Mouse (Mus musculus): Measurements from ENCODE around the gene Rgs17. TPM values are rescaled to one million over a fixed set of nuclear protein-coding genes. Genes with fewer than 3 reads are reported as not detected.

Gene Rgs17
- polyA plus RNA-seq, 1 experiment from 2014 or later, result 0.88 TPM

DNA sequence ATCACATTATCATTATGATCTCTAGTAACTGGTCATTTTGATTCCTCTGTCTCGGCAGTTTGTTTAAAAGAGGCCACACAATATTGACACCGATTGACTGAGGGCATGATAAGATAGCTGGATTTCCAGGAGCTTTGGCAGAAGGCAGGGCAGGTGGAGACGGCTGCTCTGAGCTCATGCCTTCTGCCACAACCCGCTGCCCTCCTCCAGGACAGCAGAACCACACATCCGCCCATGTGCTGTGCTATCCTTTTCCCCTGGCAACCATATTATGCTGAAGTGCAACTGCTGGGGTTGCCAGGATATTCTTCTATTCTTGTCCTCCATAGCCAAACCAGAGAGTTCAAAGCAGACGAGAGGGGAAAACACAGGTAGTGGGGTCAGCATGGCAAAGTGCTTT lies 21.5 kb downstream of the Rgs17 start:
- H3K36me3 ChIP-seq (ENCODE audit: control insufficient read depth, insufficient read depth), result no peaks in the 10 kb centered on the region
- ATAC-seq (replicated peaks; ENCODE audit: extremely low read depth, insufficient read depth, low FRiP score), result no peak
- no peak overlapping the region for H3K27ac ChIP-seq (ENCODE audit: low read length)
- H3K4me1 ChIP-seq (ENCODE audit: control insufficient read depth, insufficient read depth, low read length), result no peaks in the 10 kb centered on the region
- no peak overlapping the region for H3K4me3 ChIP-seq (ENCODE audit: low read length)
- no peaks in the 10 kb centered on the region for H3K27me3 ChIP-seq (ENCODE audit: control insufficient read depth, insufficient read depth, low read length)
- 51% methylated on average over 6 of the region's 6 CpGs for WGBS
- H3K9me3 ChIP-seq (replicated peaks; ENCODE audit: control insufficient read depth, low read length), result no peaks in the 10 kb centered on the region
- H3K4me2 ChIP-seq (ENCODE audit: low read depth, low read length), result no peak overlapping the region
- H3K9ac ChIP-seq (ENCODE audit: low read length), result no peak overlapping the region

DNA sequence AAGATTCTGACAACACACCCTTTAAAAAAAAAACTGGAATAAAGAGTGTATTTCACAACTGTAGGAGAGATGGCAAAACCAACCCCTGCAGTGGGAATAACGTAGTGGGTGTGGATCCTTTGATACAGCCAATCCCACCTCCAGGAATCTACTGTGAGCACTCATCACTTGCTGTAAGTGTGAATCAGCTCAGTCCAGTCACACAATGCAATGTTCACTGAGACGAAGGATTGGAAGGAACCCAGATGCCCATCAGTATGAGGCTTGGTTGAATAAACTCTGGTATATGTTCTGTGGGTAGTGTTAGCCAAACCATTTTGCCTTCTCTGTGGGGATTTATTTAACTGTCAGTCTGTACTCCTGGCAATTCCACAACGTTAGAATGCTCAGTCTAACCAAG lies 45.1 kb downstream of the Rgs17 start:
- no peak overlapping the region for H3K4me2 ChIP-seq (ENCODE audit: low read depth, low read length)
- no peaks in the 10 kb centered on the region for H3K9me3 ChIP-seq (replicated peaks; ENCODE audit: control insufficient read depth, low read length)
- H3K4me3 ChIP-seq (ENCODE audit: low read length), result no peak overlapping the region
- H3K36me3 ChIP-seq (ENCODE audit: control insufficient read depth, insufficient read depth), result no peaks in the 10 kb centered on the region
- no peak for ATAC-seq (replicated peaks; ENCODE audit: extremely low read depth, insufficient read depth, low FRiP score)
- H3K27ac ChIP-seq (ENCODE audit: low read length), result no peak overlapping the region
- H3K9ac ChIP-seq (ENCODE audit: low read length), result no peak overlapping the region
- H3K27me3 ChIP-seq (ENCODE audit: control insufficient read depth, insufficient read depth, low read length), result no peaks in the 10 kb centered on the region
- no peaks in the 10 kb centered on the region for H3K4me1 ChIP-seq (ENCODE audit: control insufficient read depth, insufficient read depth, low read length)
- 46% methylated on average over 3 of the region's 3 CpGs for WGBS

DNA sequence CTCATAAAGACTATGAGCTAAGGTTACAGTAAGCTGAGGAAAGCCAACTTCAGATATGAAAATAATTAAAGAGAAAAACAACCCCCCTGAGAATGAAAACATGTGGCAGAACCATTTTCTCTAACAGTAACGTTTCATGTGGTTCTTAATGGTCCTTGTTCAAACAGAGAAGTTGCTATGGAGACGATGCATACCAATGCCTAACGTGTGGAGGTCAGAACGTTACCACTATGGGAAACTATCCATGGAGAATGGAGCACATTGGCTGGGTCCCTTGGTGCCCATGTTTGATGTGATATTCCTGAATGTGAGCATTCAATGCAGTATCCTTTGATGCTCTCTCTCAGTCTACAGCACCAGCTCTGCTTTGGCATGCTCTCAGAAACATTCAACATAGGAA lies 51.1 kb downstream of the Rgs17 start:
- no peaks in the 10 kb centered on the region for H3K27me3 ChIP-seq (ENCODE audit: control insufficient read depth, insufficient read depth, low read length)
- H3K4me2 ChIP-seq (ENCODE audit: low read depth, low read length), result no peak overlapping the region
- ATAC-seq (replicated peaks; ENCODE audit: extremely low read depth, insufficient read depth, low FRiP score), result no peak
- no peaks in the 10 kb centered on the region for H3K36me3 ChIP-seq (ENCODE audit: control insufficient read depth, insufficient read depth)
- no peak overlapping the region for H3K4me3 ChIP-seq (ENCODE audit: low read length)
- no peak overlapping the region for H3K27ac ChIP-seq (ENCODE audit: low read length)
- WGBS, result 61% methylated on average over 4 of the region's 4 CpGs
- no peaks in the 10 kb centered on the region for H3K4me1 ChIP-seq (ENCODE audit: control insufficient read depth, insufficient read depth, low read length)
- no peaks in the 10 kb centered on the region for H3K9me3 ChIP-seq (replicated peaks; ENCODE audit: control insufficient read depth, low read length)
- H3K9ac ChIP-seq (ENCODE audit: low read length), result no peak overlapping the region

DNA sequence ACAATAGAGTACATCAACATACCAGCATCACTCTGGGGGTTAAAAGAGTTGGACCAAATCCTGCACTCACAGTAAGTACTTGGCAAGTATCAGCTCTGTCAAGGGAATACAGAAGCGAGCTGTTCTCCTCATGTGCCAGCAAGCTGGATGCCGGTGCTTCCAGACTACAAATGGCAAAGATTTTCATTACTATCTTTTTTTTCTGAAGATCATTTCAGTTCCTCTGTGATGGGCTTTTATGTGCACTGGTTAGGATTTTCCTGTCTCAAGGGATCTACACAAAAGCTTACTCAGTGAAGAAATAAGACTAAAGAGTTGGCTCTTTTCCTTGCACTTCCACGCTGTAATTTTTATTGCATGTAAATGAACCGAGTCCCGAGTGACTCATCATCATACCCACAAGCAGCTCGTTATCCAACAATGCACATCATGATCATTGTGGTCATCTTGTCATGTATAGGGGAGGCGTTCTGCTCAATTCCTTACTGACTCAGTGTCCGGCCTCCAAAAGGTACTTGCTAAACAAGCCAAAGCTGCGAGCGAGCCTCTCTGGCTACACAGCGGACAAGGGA lies 54.1 kb downstream of the Rgs17 start:
- 76% methylated on average over 11 of the region's 11 CpGs for WGBS

DNA sequence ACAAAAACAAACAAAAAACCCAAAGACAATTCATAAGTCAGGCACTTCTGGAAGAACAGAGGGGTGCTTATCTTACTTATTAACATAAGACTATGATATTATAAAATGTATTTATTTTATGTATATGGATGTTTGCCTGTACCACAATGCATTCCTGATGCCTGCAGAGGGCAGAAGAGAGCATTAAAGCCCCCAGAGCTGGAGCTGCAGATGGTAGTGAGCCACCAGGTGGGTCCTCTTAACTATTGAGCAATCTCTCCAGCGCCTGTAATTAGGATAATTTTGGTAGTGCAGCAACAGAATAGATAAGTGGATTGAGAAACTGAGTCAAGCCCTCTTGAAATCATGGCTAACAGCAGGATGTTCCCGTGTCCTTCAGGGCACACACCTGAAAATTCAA lies 56.2 kb downstream of the Rgs17 start:
- Histone ChIP-seq H3K9ac (ENCODE audit: low read length) (no peak overlapping the region), H3K4me3 (ENCODE audit: low read length) (no peak overlapping the region), H3K27ac (ENCODE audit: low read length) (no peak overlapping the region), H3K9me3 (replicated peaks; ENCODE audit: control insufficient read depth, low read length) (no peaks in the 10 kb centered on the region), H3K4me2 (ENCODE audit: low read depth, low read length) (no peak overlapping the region), H3K4me1 (ENCODE audit: control insufficient read depth, insufficient read depth, low read length) (no peaks in the 10 kb centered on the region), H3K36me3 (ENCODE audit: control insufficient read depth, insufficient read depth) (no peaks in the 10 kb centered on the region), H3K27me3 (ENCODE audit: control insufficient read depth, insufficient read depth, low read length) (no peaks in the 10 kb centered on the region)
- ATAC-seq (replicated peaks; ENCODE audit: extremely low read depth, insufficient read depth, low FRiP score), result no peak
- WGBS, result 49% methylated on average over 2 of the region's 2 CpGs

More for the DNA sequence above, 54.1 kb downstream of the Rgs17 start:
- ATAC-seq (replicated peaks; ENCODE audit: extremely low read depth, insufficient read depth, low FRiP score), result no peak
- no peaks in the 10 kb centered on the region for H3K27me3 ChIP-seq (ENCODE audit: control insufficient read depth, insufficient read depth, low read length)
- no peaks in the 10 kb centered on the region for H3K9me3 ChIP-seq (replicated peaks; ENCODE audit: control insufficient read depth, low read length)
- H3K27ac ChIP-seq (ENCODE audit: low read length), result no peak overlapping the region
- H3K4me2 ChIP-seq (ENCODE audit: low read depth, low read length), result no peak overlapping the region
- no peak overlapping the region for H3K9ac ChIP-seq (ENCODE audit: low read length)
- no peaks in the 10 kb centered on the region for H3K4me1 ChIP-seq (ENCODE audit: control insufficient read depth, insufficient read depth, low read length)
- H3K4me3 ChIP-seq (ENCODE audit: low read length), result no peak overlapping the region
- H3K36me3 ChIP-seq (ENCODE audit: control insufficient read depth, insufficient read depth), result no peaks in the 10 kb centered on the region

DNA sequence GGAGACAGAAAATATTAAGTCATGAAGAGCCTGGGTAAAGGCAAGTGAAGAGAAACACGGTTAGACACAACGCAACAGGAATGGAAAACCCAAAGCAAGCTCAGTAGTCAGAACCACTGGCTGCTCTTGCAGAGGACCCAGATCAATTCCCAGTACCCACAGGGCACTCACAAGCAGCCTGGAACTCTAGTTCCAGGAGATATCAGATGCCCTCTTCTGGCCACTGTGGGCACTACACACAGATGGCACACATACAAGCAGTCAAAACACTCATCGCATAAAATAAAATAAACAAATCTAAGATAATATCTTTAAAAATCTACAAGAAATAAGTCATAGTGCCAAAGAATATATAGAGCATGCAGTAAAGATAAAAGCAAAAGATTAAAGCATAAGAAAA lies 59.5 kb downstream of the Rgs17 start:
- no peaks in the 10 kb centered on the region for H3K4me1 ChIP-seq (ENCODE audit: control insufficient read depth, insufficient read depth, low read length)
- no peak for ATAC-seq (replicated peaks; ENCODE audit: extremely low read depth, insufficient read depth, low FRiP score)
- no peaks in the 10 kb centered on the region for H3K27me3 ChIP-seq (ENCODE audit: control insufficient read depth, insufficient read depth, low read length)
- no peak overlapping the region for H3K4me3 ChIP-seq (ENCODE audit: low read length)
- H3K36me3 ChIP-seq (ENCODE audit: control insufficient read depth, insufficient read depth), result no peaks in the 10 kb centered on the region
- no peak overlapping the region for H3K4me2 ChIP-seq (ENCODE audit: low read depth, low read length)
- 96% methylated on average over 3 of the region's 3 CpGs for WGBS
- H3K9ac ChIP-seq (ENCODE audit: low read length), result no peak overlapping the region
- no peaks in the 10 kb centered on the region for H3K9me3 ChIP-seq (replicated peaks; ENCODE audit: control insufficient read depth, low read length)
- no peak overlapping the region for H3K27ac ChIP-seq (ENCODE audit: low read length)

DNA sequence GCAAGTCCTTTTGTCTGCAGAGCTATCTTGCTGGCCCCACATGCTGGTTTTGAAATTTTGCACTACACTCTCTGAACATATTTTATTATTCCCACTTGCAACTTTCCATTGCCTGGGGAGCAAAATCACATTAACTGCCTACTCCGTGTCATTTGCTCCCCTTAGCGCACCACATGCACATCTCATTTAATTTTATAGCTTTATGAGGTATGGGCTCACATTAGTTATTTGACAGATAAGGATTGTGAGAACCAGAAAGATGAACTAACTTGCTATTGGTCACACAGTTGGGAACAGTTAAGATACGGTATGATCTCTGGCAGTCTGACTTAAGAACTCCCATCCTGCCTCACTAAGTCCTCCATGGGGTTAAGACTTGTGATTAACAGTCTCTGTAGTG lies 61.4 kb downstream of the Rgs17 start:
- H3K4me2 ChIP-seq (ENCODE audit: low read depth, low read length), result no peak overlapping the region
- no peak overlapping the region for H3K4me3 ChIP-seq (ENCODE audit: low read length)
- no peak overlapping the region for H3K27ac ChIP-seq (ENCODE audit: low read length)
- H3K9ac ChIP-seq (ENCODE audit: low read length), result no peak overlapping the region
- H3K4me1 ChIP-seq (ENCODE audit: control insufficient read depth, insufficient read depth, low read length), result no peaks in the 10 kb centered on the region
- H3K27me3 ChIP-seq (ENCODE audit: control insufficient read depth, insufficient read depth, low read length), result no peaks in the 10 kb centered on the region
- H3K36me3 ChIP-seq (ENCODE audit: control insufficient read depth, insufficient read depth), result no peaks in the 10 kb centered on the region
- H3K9me3 ChIP-seq (replicated peaks; ENCODE audit: control insufficient read depth, low read length), result no peaks in the 10 kb centered on the region
- 90% methylated on average over 3 of the region's 3 CpGs for WGBS
- ATAC-seq (replicated peaks; ENCODE audit: extremely low read depth, insufficient read depth, low FRiP score), result no peak

DNA sequence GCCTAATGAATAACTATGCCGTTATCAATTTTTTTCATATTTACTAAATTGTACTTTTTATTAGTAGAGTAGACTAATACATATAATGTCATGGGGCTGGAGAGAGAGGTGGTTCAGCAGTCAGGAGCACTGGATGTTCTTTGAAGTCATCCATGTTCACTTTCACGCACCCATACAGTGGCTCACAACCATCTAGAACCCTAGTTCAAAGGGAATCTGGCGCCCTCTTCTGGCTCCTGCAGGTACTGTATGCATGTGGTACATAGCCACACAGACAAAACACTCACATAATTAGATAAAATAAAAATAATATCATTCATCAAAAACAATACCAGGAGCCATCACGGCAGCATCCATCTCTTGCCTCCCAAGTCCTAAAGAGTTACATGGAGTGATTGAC lies 62.5 kb downstream of the Rgs17 start:
- WGBS, result 71% methylated on average over 4 of the region's 4 CpGs
- Histone ChIP-seq H3K4me3 (ENCODE audit: low read length) (no peak overlapping the region), H3K4me1 (ENCODE audit: control insufficient read depth, insufficient read depth, low read length) (no peaks in the 10 kb centered on the region), H3K9ac (ENCODE audit: low read length) (no peak overlapping the region), H3K27me3 (ENCODE audit: control insufficient read depth, insufficient read depth, low read length) (no peaks in the 10 kb centered on the region), H3K27ac (ENCODE audit: low read length) (no peak overlapping the region), H3K4me2 (ENCODE audit: low read depth, low read length) (no peak overlapping the region), H3K36me3 (ENCODE audit: control insufficient read depth, insufficient read depth) (no peaks in the 10 kb centered on the region), H3K9me3 (replicated peaks; ENCODE audit: control insufficient read depth, low read length) (no peaks in the 10 kb centered on the region)
- no peak for ATAC-seq (replicated peaks; ENCODE audit: extremely low read depth, insufficient read depth, low FRiP score)

DNA sequence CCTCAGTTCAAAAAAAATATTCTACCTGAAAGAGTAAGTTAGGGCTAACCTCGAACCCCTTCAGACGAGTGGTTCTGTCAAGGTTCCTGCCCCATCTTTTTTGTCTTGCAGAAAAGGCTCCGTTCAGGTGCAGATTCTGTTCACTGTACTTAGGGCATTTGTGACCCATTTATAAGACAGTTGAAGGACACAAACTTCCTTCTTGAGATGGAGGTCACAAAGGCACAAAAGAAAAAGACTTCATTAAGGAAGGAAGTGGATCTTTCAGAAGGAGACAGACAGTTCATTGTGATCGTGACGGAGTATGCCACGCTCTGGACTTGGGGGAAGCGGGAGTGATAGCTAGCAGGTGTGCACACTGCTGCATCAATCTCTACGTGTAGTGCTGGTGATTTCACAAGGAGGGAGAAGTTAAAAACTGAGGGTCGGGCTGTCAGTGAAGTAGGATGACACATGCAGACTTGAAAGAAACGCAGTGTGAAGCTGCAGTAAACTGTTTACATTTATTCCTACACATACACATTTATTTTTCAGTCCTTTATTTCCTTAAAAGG lies 64.1 kb downstream of the Rgs17 start:
- Histone ChIP-seq H3K36me3 (ENCODE audit: control insufficient read depth, insufficient read depth) (no peaks in the 10 kb centered on the region), H3K27ac (ENCODE audit: low read length) (no peak overlapping the region), H3K4me1 (ENCODE audit: control insufficient read depth, insufficient read depth, low read length) (no peaks in the 10 kb centered on the region), H3K27me3 (ENCODE audit: control insufficient read depth, insufficient read depth, low read length) (no peaks in the 10 kb centered on the region), H3K4me3 (ENCODE audit: low read length) (0 out of 2 replicates have a peak overlapping the region, but pooled peaks have one; percentile 12), H3K4me2 (ENCODE audit: low read depth, low read length) (0 out of 2 replicates have a peak overlapping the region, but pooled peaks have one; percentile 3), H3K9ac (ENCODE audit: low read length) (no peak overlapping the region), H3K9me3 (replicated peaks; ENCODE audit: control insufficient read depth, low read length) (no peaks in the 10 kb centered on the region)
- no peak for ATAC-seq (replicated peaks; ENCODE audit: extremely low read depth, insufficient read depth, low FRiP score)
- 48% methylated on average over 10 of the region's 10 CpGs for WGBS

Data from heart, embryonic 16.5 days (tissue).